Mouse (Mus musculus) embryonic facial prominence, embryonic 11.5 days (tissue): ENCODE measurements around the gene Olfr120. TPM values are rescaled to one million over a fixed set of nuclear protein-coding genes. Genes with fewer than 3 reads are reported as not detected.
"Not testable (repeated sequence)": the region's sequence is repeated elsewhere in the genome, so short reads cannot be mapped to it uniquely, and the experiment has no call there.

Experiments used
- ATAC-seq: fragments of 200-750 bp; cut with Nextera tagmentation; replicated peaks from 2 replicates; pipeline ENCODE4 v1.8.0; 2017; ENCODE audit warnings: low read depth; ENCODE audit not compliant: insufficient number of reproducible peaks, low FRiP score, low TSS enrichment
- DNase-seq: peaks from one replicate; pipeline ENCODE4 v3.0.0-alpha.2; 2015; ENCODE audit warnings: low spot score
- H3K27ac ChIP-seq: fragments of 300-500 bp; sonication (generic); replicated peaks from 2 replicates; pipeline ENCODE4 v1.5.1; 2014; ENCODE audit warnings: mild to moderate bottlenecking, low read depth, low read length, control low read depth
- H3K27me3 ChIP-seq: fragments of 300-500 bp; sonication (generic); 2 replicates; pipeline ENCODE4 v1.6.1; 2014; ENCODE audit warnings: mild to moderate bottlenecking, low read length, moderate library complexity, mixed read lengths; ENCODE audit not compliant: control insufficient read depth, insufficient read depth
- H3K36me3 ChIP-seq: fragments of 300-500 bp; sonication (generic); replicated peaks from 2 replicates; pipeline ENCODE4 v1.6.1; 2014; ENCODE audit warnings: low read depth, mild to moderate bottlenecking, low read length, moderate library complexity, mixed read lengths; ENCODE audit not compliant: control insufficient read depth, insufficient read depth
- H3K4me1 ChIP-seq: fragments of 300-500 bp; sonication (generic); 2 replicates; pipeline ENCODE4 v1.6.1; 2014; ENCODE audit warnings: low read length, mixed read lengths; ENCODE audit not compliant: control insufficient read depth, insufficient read depth
- H3K4me2 ChIP-seq: fragments of 300-500 bp; sonication (generic); 2 replicates; pipeline ENCODE4 v1.6.1; 2014; ENCODE audit warnings: low read depth, mild to moderate bottlenecking, control low read depth, low read length, moderate library complexity
- H3K4me3 ChIP-seq: fragments of 300-500 bp; sonication (generic); 2 replicates; pipeline ENCODE4 v1.5.1; 2014; ENCODE audit warnings: low read depth, low read length, control low read depth
- H3K9ac ChIP-seq: fragments of 300-500 bp; sonication (generic); replicated peaks from 2 replicates; pipeline ENCODE4 v1.6.1; 2014; ENCODE audit warnings: mild to moderate bottlenecking, control low read depth, low read length
- H3K9me3 ChIP-seq: fragments of 300-500 bp; sonication (generic); replicated peaks from 2 replicates; pipeline ENCODE4 v1.6.1; 2016; ENCODE audit warnings: mild to moderate bottlenecking, low read length, inconsistent platforms, mixed read lengths; ENCODE audit not compliant: control insufficient read depth
- WGBS: fragments of 180-500 bp; shearing (Covaris S2); extraction: QIAGEN DNeasy Blood & Tissue Kit; methylation state at CpG from one replicate; pipeline ENCODE4 v1.1.7; 2014; 5-methylcytosine and 5-hydroxymethylcytosine counted together
- polyA plus RNA-seq: library from polyadenylated mRNA; unstranded; fragments of >200 nt; fragmentation: Nextera tagmentation; extraction: Ambion mirVana; gene quantifications from 2 replicates; pipeline ENCODE4 v1.2.1, GENCODE M21; 2014

Gene Olfr120
- not detected in 2 replicates for polyA plus RNA-seq

DNA sequence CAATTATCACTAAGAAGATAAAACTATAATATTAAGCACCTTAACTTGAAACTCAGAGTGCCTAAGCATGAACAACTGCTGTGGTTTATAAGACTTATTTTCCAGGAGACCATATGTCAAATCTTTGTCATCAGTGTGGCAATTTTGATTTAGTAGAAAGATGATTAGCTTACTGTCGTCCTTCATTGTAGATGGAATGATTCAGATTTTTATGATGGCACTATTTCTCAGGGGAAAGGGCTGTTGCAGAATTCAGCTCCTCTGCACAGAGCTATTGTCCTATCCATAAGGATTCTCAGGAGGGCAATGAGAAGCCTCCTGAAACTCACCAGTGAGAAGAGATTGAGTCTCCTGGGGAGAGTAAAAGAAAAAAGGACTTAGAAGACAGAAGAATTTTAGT lies at the start of gene Olfr120:
TSS of gene Olfr120 (plus strand) at position 301 of the 400 bp plus-strand sequence.
- Histone ChIP-seq H3K27me3 (no peaks in the 10 kb centered on the region), H3K27ac (no peak within 1 kb of the TSS), H3K4me2 (no peak within 1 kb of the TSS), H3K4me3 (no peak within 1 kb of the TSS), H3K9ac (no peak within 1 kb of the TSS), H3K9me3 (no peaks in the 10 kb centered on the region), H3K36me3 (no peaks in the 10 kb centered on the region), H3K4me1 (no peaks in the 10 kb centered on the region)
- ATAC-seq (no peak), DNase-seq (no peak)
- WGBS, result 59% methylated on average over 1 of the region's 1 CpGs

DNA sequence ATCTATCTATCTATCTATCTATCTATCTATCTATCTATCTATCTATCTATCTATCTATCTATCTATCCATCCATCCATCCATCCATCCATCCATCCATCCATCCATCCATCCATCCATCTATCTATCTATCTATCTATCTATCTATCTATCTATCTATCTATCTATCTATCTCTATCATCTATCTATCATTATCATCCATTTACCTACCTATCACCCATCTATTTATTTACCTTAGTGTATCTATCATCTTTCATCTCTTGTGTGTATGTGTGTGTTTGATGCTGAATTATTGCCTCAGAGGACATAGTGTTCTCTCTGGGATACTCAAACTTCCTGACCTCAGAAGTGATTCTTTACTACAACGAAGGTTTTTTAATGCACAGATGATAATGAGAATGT lies 25.3 kb upstream of the Olfr120 start, which contains the start of gene Olfr119:
TSS of gene Olfr119 (plus strand) at position 301 of the 400 bp plus-strand sequence.
- 74% methylated on average over 1 of the region's 1 CpGs for WGBS
- not testable (repeated sequence) for H3K9me3 ChIP-seq, DNase-seq, H3K36me3 ChIP-seq, H3K4me2 ChIP-seq, H3K27me3 ChIP-seq, ATAC-seq, H3K9ac ChIP-seq, H3K4me1 ChIP-seq, H3K27ac ChIP-seq, H3K4me3 ChIP-seq

DNA sequence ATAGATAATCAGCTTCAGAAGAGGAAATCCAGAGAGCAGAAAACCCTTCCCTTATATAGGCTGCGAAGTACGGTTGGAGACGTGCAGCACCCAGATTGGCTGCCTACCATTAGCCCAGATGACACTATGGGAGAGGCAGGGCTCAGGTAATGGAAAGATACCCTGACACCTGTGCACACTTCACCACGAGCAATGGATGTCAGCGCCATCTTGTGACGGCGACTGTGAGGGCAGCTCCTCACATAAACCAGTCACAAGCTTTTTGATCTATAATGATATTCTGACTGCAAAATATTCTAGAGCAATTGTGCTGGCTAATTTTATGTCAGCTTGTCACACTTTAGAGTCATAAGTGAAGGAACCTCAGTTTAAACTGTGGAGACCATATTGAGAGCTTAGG lies 16.5 kb downstream of the Olfr120 start:
- no peaks in the 10 kb centered on the region for H3K4me1 ChIP-seq
- H3K36me3 ChIP-seq, result no peaks in the 10 kb centered on the region
- ATAC-seq (no peak), DNase-seq (no peak)
- H3K4me3 ChIP-seq, result no peak overlapping the region
- H3K27ac ChIP-seq, result no peak overlapping the region
- no peak overlapping the region for H3K4me2 ChIP-seq
- whole genome bisulfite sequencing, result 59% methylated on average over 7 of the region's 7 CpGs
- H3K27me3 ChIP-seq, result no peaks in the 10 kb centered on the region
- H3K9me3 ChIP-seq, result no peaks in the 10 kb centered on the region
- H3K9ac ChIP-seq, result no peak overlapping the region

DNA sequence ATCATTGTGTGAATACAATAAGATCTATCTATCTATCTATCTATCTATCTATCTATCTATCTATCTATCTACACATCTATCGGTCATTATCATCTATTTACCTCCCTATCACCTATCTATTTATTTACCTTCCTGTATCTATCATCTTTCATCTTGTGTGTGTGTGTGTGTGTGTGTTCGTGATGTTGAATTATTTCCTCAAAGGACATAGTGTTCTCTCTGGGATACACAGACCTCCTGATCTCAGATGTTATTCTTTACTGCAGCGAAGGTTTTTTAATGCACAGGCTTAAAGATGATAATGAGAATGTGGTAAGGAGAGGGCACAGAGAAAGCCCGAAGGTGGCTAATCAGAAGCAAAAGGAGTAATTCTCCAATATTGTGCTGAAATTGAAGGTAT lies 46.7 kb downstream of the Olfr120 start, which contains the start of gene Olfr122:
TSS of gene Olfr122 (plus strand) at position 301 of the 400 bp plus-strand sequence.
- no peak for ATAC-seq
- Histone ChIP-seq H3K4me1 (no peaks in the 10 kb centered on the region), H3K9me3 (no peaks in the 10 kb centered on the region), H3K27ac (no peak within 1 kb of the TSS), H3K4me3 (no peak within 1 kb of the TSS), H3K4me2 (no peak within 1 kb of the TSS), H3K9ac (no peak within 1 kb of the TSS), H3K27me3 (no peaks in the 10 kb centered on the region), H3K36me3 (no peaks in the 10 kb centered on the region)
- no peak for DNase-seq
- WGBS, result 77% methylated on average over 4 of the region's 4 CpGs

Other genes starting within 250 kb of the Olfr120 start
- gene H2-M2, start 238.3 kb upstream of the Olfr120 start, polyA plus RNA-seq, result not detected in 2 replicates
- gene Olfr110, start 229.3 kb upstream of the Olfr120 start, polyA plus RNA-seq, result not detected in 2 replicates
- not detected in 2 replicates for gene Olfr111, start 213.8 kb upstream of the Olfr120 start, polyA plus RNA-seq
- gene Olfr112, start 152.4 kb upstream of the Olfr120 start, polyA plus RNA-seq, result not detected in 2 replicates
- not detected in 2 replicates for gene Olfr113, start 144.1 kb upstream of the Olfr120 start, polyA plus RNA-seq
- not detected in 2 replicates for gene Olfr114, start 129.1 kb upstream of the Olfr120 start, polyA plus RNA-seq
- gene Olfr115, start 94.7 kb upstream of the Olfr120 start, polyA plus RNA-seq, result not detected in 2 replicates
- gene Olfr116, start 94.6 kb upstream of the Olfr120 start, polyA plus RNA-seq, result not detected in 2 replicates
- gene Olfr117, start 58.0 kb upstream of the Olfr120 start, polyA plus RNA-seq, result not detected in 2 replicates
- not detected in 2 replicates for gene Olfr118, start 54.8 kb upstream of the Olfr120 start, polyA plus RNA-seq
- not detected in 2 replicates for gene Olfr119, start 25.2 kb upstream of the Olfr120 start, polyA plus RNA-seq
- gene Olfr121, start 27.0 kb downstream of the Olfr120 start, polyA plus RNA-seq, result not detected in 2 replicates
- not detected in 2 replicates for gene Olfr122, start 46.8 kb downstream of the Olfr120 start, polyA plus RNA-seq
- not detected in 2 replicates for gene Olfr123, start 71.7 kb downstream of the Olfr120 start, polyA plus RNA-seq
- gene Olfr124, start 78.1 kb downstream of the Olfr120 start, polyA plus RNA-seq, result not detected in 2 replicates
- gene Olfr125, start 111.1 kb downstream of the Olfr120 start, polyA plus RNA-seq, result not detected in 2 replicates
- gene Olfr126, start 125.7 kb downstream of the Olfr120 start, polyA plus RNA-seq, result not detected in 2 replicates
- not detected in 2 replicates for gene Olfr127, start 178.6 kb downstream of the Olfr120 start, polyA plus RNA-seq
- gene Olfr128, start 198.7 kb downstream of the Olfr120 start, polyA plus RNA-seq, result not detected in 2 replicates
- not detected in 2 replicates for gene Olfr761, start 231.3 kb downstream of the Olfr120 start, polyA plus RNA-seq